Mouse (Mus musculus) small intestine, adult 2 months (tissue): ENCODE measurements around the gene Gm11214.

Experiments used
- CTCF ChIP-seq: fragments of 200-500 bp; IDR thresholded peaks from 2 replicates; pipeline ENCODE4 v1.5.1; 2012; ENCODE audit warnings: low read depth, mild to moderate bottlenecking, control low read depth, inconsistent platforms, low read length, moderate library complexity, mixed read lengths; ENCODE audit not compliant: insufficient replicate concordance, insufficient read length; ENCODE audit errors: extremely low read depth
- POLR2A ChIP-seq: fragments of 200-500 bp; IDR thresholded peaks from 2 replicates; pipeline ENCODE4 v1.6.1; 2012; ENCODE audit warnings: low read depth, mild to moderate bottlenecking, control low read depth, inconsistent platforms, low read length, moderate library complexity

- TF ChIP-seq POLR2A (no peak), CTCF (no peak)
These were observed 29.2 kb upstream of the Gm11214 start for GRCm38 (mm10) chr4:63692351-63692750.
